Mouse (Mus musculus) thymus, postnatal 14 days (tissue): ENCODE results near the gene Mafg.

Experiments
- DNase-seq: peaks from one replicate; pipeline ENCODE4 v3.0.0; 2021

Gene Mafg

DNA sequence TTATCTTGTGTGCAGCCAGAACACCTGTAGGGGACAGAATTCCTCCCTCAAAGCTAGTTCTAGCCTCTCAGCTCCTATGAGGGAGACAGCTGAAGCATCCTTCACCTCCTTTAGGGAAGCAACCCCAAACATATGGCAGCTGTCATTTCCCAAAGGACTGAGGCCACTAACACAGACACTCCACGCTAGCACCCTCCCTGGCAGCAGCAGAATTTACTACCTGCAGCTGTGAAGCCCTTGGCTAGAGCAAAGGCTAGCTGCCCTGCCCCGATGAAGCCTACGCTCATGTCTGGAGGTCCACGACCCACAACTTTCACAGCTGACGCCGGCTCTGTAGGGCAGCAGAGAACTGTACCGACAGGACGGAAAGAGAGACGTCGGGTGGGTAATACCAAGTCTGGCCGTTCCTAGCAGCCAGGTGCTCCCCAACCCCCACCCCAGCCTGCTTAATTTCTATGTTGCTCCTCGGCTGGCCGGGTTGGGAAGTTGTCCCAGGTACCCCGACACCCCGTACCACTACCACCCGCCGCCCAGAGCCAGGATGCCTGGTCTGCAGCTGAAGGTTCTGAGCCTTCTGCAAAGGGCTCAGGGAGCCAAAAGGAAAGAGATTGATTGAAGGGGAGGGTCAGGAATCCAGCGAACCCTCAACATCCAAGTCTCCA, 9.7 kb upstream of the Mafg start:
- DNase-seq, result peak; percentile 48

DNA sequence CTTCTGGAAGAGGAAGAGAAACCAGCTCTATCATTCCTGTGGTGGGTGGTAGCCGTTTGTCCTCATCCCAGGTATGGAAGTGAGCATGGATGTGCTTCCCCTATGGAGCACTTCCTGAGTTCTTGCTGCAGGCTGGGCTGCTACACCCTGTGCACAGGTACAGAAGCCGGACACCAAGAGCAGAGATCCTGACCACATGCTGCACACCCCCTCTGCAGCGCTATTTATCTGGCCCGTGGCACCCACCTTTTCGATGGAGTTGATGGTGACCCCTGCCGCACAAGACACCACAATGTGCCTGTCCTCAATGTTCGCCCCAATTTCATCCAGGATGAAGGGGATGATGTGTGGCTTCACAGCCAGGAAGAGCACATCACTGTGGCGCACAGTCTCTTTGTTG, 8.5 kb upstream of the Mafg start:
- no peak for DNase-seq

DNA sequence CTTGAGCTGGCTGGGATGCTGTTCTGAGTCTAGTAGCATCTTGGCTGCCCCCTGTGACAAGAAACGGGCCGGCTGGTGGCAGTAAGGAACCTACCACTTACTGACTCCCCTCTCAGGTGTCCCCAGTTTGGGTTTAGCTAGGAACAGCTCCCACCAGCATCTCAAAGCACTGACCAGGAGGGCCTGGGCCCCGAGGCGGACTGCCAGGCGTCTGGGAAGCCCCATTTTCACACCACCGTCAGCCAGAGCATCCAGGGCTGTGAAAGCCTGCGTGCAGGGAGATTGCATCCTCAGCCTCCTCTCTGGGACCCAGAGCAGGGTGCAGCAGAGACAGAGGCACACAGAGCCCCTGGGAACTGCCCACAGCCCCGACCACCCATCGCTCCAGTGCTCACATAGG, 7.9 kb upstream of the Mafg start:
- no peak for DNase-seq

DNA sequence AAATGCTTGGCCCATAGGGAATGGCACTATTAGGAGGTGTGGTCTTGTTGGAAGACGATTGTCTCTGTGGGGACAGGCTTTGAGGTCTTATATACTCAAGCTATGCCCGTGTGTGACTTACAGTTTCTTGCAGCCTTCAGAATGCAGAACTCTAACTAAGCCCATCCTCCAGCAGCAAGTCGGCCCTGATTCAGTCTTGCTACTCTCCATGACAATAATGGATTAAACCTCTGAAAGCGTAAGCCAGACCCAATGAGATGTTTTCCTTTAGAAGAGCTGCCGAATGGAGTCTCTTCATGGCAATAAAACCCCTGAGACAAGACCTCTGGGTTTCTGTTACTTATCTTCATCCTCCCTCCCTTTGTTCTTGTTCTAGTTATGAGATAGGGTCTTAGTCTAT, 1.4 kb upstream of the Mafg start:
- no peak for DNase-seq

DNA sequence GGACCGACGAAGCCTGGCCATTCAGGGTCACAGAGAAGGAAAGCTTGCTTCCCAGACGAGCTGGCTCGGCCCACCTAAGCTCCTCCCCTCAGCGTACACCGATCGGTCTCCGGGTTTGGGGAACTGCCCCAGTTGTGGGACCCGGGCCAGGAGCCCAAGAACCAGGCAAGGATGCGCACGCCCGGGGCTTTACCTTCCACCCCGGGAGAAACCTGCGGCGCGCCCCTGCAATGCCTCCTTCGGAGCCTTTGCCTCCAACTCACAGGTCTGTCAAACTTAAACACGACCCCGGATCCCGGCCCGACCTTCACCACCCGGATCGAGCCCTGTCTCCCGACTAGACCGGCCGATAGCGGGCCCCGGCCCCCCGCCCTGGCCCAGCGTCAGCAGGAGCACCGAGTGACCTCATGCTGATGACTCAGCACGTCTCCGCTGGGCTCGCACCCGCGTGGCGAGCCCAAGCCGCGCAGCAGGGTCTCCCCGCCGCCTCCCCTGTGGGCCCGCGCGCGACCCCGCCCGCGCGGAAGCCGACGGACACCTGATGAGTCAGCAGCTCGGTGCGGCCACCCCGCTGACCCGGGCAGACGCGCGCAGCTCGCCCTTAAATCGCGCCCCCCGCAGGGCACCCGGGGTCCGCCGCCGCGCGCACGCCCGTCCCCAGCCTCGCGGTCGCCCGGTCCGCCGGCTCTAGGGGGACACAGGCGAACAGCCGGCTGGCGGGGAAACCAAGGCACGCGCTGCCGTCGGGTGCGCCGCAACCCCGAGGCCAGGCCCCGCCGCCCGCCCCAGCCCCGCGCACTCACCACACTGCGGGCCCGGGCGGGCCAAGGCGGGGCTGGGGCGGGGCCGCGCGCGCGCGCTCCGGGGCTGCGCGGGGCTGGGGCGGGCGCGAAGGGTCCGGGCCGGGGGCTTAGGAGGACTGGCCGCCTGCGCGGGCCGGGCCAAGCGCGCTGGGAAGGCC, 561 bp downstream of the Mafg start:
- DNase-seq, result peak; percentile 60

DNA sequence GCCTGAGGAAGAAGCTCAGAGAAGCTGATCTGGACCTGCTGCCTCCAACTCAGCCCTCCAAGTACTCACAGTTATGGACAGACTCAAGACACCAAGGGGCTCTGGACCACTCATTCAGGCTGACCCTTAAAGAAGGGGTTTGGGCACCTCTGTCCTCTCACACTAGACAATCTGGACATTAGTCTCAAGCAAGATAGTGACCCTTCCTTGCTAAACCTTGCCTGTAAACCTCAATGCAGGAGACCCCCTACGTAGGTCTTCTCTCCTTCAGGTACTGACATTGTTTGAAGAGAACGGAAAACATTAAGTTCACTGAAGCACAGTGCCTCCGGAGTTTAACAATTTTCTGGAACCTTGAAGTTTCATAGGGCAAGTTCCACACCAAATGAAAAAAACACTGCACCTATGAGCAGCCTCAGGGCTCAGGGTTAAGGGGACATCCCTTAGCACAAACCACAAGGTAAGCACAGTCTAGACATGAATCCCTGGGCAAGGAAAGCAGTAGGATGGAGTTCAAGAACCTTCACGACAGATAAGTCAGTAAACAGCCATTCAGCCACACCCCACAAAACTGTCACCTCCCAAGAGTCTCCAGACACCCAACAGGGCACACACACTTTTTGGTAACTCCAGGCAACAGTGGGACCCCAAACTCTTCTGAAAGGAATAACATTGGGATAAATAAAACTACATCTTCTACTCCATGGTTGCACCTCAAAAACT, 1.5 kb downstream of the Mafg start:
- no peak for DNase-seq

DNA sequence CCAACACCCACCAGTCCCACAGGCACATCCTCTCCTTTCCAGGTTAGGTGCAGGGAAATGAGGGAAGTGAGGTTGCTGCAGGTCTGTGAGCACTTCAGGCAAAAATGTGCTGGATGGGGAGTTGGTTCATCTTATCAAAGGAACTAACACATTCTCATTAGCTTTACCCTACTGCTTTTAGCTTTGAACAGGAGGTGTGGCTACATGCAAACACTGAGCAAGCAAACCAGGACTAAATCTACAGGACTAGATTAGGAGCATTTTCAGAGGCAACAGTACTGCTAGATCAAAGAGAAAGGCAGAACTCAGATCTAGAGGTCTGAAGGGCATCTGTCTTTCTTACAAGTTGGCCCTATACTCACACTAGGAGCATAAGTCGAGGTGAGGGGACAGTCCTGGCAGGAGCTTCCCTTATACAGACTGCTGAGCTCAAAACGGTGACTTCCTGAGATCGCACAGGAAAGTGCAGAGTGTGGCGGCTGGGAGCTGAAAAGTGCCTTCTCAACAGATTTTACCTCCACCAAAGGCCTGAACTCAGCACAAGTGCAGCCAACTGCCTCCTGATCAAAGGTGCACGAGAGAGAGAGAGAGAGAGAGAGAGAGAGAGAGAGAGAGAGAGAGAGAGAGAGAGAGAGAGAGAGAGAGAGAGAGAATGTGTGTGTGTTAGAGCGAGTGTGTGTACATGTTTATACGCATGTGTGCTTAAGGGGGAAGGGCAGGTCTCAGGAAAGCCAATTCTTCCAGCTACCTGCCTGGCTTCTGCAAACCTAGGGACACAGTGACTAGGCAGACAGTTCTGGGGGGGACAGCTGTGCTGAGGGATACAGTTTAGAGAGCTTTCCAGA, 2.3 kb downstream of the Mafg start:
- peak; percentile 50 for DNase-seq

DNA sequence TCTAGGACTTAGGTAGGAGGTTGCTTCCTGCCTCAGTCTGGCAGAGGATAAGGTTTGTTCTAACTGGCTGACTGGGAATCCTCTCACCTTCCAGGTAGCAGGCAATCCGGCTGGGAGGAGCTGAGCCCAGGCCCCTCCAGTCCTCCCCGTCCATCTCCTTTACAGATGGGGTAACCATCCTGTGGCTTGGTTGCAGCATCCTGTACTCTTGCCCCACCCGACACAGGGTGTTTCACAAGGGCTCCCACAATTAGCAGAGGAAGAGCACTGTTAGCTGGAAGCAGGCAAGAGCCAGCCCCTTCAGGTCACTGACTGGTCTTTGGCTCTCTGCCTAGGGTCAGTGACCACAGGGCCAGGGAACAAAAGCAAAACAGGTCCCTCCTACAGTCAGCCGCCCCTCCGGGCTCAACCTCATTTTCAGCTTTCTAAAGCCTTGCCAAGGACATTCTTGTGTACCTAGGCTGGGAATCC, 3.0 kb downstream of the Mafg start:
- DNase-seq, result no peak

DNA sequence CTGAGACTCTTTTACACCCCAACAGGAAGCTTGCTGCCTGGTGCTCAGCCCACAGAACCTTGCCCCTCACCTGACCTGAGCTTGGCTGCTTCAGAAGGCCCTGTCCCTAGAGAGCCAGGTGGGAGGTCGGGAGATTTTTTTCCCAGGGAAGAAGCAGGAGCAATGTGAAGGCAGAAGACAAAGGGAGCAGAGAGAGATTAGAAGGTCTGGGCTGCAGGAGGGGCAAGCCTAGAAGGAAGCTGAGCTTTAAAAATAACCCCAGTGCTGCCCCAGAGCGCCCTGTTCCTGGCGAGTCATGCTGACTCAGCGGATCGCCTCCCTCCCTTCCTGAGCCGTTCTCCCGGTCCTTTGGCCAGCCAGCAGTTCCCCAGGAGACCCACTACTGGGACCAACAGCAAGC, 3.5 kb downstream of the Mafg start:
- DNase-seq, result no peak

DNA sequence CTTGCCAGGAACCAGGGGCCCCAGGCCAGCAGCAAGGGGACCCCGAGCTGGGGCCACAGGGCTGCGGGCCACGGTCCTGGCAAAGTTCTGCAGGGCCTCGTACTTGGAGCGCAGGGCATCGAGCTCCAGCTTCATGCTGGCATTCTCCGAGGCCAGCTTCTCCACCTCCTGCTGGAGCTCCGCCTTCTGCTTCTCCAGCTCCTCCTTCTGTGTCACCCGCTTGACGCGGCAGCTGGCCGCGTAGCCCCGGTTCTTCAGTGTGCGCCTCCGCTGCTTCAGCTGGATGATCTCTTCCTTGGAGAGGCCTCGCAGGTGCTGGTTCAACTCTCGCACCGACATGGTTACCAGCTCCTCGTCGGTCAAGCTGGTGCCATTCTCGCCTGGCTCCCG, 4.1 kb downstream of the Mafg start:
- DNase-seq, result peak; percentile 83

DNA sequence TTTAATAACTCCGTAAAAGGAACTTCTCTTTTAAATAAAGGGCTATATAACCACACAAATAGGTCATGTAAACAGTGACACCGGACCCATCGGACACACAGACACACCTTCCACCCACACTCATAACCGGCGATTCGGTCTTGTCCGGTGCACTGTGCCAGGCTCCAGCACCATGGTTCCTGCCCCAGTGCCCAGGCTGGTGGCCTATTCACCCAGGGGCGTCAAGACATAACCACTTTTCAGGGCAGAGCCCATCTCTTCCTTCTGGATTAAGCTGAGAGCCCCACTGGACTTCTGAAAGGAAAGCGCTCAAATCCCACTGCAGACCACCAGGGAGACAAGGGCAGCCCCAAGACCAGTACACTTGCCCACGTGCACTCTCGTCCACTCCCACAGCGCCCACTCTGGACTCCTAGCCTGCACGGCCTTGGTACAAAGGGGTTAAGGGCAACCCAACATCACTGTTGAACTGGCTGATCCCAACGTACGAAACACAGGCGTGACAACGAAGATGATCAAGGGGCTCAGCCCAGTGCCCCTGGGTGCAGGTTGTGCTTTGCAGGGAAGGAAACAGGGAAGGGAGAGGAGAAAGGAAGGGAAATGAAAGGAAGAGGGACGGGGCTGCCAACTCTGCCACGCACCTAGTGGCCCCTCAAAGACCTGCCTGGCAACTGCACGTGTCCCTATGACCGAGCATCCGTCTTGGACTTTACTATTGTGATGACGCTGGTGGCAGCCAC, 4.6 kb downstream of the Mafg start:
- DNase-seq, result no peak

DNA sequence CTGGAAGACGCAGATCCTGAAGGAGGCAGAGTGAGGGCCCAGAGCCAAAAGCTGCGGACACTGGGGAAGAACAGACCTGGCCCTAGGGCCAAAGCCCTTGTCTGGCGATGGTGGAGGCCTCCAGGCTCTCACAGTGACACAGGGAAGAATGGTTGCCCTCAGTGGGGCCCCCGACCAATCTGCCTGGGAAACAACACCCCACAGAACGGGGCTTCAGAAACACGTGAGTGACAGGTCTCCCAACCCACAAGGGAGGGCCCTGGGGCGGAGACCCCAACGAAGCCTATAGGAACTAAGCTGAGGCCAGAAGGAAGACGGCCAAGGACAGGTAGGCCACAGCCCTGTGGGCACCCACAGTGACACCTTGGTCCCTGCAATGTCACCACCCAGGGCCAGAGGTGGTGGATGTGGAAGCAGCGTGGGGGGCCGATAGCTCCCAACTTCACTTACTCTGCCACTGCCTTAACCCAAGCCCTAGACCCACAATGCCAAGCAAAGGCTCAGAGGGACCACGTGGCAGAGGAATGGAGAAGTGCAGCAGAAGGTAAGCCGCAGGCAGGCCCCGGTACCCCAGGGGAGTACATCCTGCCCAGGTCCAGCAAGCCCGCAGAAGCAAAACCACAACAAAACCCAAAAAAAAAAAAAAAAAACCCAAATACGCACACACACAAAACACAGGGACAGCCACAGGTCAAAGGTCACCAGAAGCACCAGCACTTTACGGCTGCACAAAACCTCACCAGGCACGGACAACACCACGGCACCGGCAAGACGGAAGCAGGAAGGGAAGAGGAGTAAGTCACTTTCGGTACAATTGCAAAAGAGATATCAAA, 5.7 kb downstream of the Mafg start:
- peak; percentile 77 for DNase-seq

DNA sequence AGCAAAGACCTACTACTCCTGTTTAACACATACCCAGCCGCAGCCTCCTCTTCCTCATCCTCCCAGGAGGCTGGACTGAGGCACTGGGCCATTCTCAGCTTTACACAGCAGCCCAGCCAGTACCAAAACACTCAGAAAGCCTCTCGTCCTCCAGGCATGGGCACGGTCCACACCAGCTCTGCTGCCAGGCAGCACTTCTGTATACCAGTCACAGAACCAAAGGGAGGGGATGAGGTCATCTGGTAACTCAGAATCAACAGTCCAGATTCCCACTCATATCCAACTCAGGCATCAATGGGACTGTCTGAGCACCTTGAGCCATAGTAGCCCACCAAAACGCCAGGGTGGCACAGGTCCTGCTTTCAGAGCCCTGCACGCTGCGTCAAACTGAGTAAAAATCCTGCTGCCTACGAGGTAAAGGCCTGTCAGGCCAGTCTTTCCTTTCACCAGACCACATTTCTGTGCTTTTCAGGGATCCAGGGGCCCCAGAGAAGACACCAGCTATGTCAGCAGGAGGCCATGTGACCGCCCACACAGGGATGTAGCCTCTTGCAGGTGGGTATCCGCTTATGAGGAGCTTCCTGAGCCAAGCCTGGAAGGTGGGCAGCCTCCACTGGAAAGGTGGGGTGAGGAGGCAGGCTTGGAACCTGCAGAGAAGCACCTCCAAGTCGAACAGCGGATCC, 6.5 kb downstream of the Mafg start:
- DNase-seq, result no peak

DNA sequence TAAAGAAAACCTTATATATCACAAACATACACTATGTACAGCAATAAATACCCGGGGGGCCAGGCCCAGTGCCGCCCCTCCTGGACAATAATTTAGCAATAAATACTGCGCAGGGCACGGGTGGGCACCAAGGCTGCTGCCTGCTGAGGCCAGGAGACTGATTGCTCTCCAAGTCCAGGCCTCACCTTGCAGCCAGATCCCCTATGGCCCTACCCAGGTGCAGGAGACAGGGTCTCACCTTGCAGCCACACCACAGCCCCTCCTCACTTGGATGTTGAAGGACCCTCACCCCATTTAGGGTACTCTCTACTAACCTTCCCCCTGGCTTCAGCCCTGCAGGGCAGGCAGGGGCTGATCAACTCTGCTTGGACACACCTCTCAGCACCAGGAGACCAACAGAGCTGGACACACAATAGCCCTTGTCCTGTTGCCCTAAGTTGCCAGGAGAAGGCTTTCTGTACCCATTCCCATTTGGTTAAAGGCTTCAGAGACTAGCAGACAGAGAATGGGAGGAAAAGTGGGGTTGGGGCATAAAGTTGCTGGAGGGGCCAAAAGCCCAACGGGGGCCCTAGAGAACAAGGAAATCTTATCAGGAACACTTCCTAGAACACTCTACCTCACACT, 8.1 kb downstream of the Mafg start, which contains the start of gene Sirt7:
Gene Sirt7, minus strand, starts transcription at position 89 of the 624 bp plus-strand sequence.
- no peak for DNase-seq

DNA sequence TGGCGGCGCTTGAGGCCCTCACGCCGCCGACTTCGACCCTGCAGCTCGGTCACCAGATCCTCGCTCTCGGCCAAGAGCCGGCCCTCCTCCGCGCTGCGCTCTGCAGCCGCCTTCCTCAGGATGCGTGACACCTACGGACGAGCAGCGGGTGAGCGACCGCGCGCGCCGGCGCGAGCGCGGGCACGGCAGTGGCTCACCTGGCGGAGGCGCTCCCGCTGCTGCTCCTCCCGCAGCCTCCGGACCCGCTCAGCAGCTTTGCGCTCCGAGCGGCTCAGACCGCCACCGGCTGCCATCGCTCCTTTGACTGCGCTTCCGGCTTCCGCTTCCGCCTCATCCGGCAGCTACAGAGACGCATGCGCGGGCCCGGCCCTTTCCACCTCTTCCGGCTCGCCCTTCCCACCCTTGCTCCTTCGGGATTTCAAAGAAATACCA, 8.7 kb downstream of the Mafg start:
- DNase-seq, result peak; percentile 92

DNA sequence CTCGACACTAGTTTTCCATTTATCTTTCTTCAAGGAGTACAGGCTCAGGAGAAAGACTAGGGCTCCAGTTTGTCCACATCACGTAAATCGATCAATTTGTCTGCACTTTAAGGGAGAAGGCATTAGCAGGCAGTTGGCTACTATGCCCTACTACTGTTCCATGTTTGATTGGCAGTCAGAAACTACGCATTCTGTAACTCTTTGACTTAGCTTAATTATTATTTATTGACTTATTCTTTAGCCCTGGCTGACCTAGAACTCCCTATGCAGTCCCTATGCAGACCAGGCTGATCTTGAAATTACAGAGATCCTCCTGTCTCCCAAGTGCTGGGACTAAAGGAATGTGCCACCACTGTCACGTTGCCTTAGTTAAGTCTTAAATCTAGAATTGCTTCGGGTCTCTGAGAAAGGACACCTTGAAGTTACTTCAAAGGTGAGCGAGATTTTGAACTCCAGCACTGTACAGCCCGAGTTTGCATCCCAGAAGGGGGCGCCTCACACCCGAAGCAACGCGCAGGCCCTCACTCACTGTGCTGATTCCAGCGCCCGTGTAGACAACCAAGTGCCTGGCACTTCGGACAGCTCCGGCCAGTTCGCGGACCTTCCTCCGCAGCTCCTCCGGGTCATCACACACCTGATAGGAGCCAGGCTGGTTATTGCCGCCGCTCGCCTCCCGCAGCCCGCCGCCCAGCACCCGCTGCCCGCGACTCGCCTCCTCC, 9.3 kb downstream of the Mafg start:
- peak; percentile 86 for DNase-seq

DNA sequence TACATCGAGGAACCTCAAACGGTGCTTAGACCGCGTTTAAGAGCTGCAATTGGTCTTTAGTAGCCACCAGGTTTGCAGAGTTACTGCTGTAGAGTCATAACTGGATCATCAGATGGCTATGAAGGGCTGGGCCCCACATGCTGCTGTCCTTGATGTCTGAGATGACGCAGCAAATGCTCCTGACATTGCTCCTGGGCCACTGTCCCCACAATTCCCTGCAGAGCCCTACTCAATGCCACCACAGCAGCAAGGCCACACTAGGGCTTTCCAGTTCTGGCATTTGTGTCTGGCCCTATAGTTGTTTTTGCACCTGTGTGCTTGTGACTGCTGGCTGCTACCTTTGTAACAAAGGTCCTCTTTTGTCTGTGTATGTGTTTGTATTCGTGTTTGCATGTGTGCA, 10.6 kb downstream of the Mafg start:
- no peak for DNase-seq

DNA sequence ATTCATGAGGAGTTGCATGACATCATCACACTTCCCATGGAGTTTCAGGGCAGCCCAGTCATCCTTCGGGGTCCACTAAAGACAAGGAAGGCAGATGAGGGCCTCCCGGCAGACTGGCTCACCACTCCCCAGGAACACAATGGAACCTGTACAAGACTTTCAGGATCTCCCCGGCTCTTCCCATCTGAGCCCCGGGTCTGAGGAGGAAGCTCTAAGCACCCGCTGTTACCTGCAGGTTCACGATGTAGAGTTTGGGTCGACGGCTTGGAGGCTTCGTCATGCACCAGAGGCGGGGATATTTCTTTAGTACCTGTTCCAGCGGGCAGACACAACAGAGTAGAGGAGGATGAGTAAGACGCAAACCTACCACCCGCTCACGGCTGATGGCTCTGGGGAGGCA, 13.2 kb downstream of the Mafg start:
- no peak for DNase-seq
